Mouse (Mus musculus): ENCODE measurements at regions not wholly inside any gene's neighbourhood (a gene's known extent, or its start where the extent isn't known, plus 50 kb on each side); places are given as distances from the start of the nearest gene placed in this dataset.

DNA sequence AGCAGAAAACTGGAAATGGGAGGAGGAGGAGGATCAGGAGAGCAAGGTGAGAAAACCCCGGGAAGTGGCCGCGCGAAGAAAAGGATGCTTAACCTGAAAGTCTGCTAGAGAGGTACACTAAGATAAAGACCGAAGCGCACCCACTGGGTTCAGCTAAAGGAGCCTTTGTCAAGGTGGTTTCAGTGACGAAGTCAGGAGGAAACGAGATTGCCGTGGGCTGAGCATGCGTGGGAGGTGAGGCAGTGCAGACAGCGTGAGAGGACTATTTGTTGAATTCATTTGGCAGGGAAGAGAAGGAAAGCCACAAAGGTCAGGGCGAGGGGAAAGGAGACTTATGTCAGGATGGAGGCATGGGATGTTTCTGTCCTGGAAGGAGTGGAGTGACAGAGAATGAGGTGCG is 90.2 kb downstream of the Klf4 start:
- TF ChIP-seq CTCF (IDR thresholded peaks at IDR 0.05; ENCODE audit: borderline replicate concordance, extremely low read depth, insufficient read depth, insufficient read length) (no peak), POLR2A (IDR thresholded peaks at IDR 0.05; ENCODE audit: borderline replicate concordance, extremely low read depth, insufficient read depth, insufficient read length, poor library complexity, severe bottlenecking) (no peak)

Measured in brain, embryonic 14.5 days (tissue).